Mouse (Mus musculus) lung, postnatal 0 days (tissue): Measurements from ENCODE around the gene P4ha1.
A peak's percentile ranks its signal among the peaks of the same experiment; 100 is the strongest.

Experiments
- CTCF ChIP-seq: IDR thresholded peaks from 2 replicates; pipeline ENCODE4 v1.5.1; 2016; ENCODE audit warnings: antibody characterized with exemption, mild to moderate bottlenecking
- EP300 ChIP-seq: IDR thresholded peaks from 2 replicates; pipeline ENCODE4 v1.6.1; 2016; ENCODE audit warnings: antibody characterized with exemption, mild to moderate bottlenecking, control low read depth

- TF ChIP-seq EP300 (peak; percentile 64; the same call in 1 of the 2 replicates), CTCF (no peak)
Observed at GRCm38 (mm10) chr10:59368729-59369128, 45.6 kb downstream of the P4ha1 start.
